Mouse (Mus musculus): Measurements from ENCODE around the gene F930015N05Rik. TPM values are rescaled to one million over a fixed set of nuclear protein-coding genes. Genes with fewer than 3 reads are reported as not detected.
A peak's percentile ranks its signal among the peaks of the same experiment; 100 is the strongest.

Gene F930015N05Rik
- polyA plus RNA-seq (2014; fragmentation: Nextera tagmentation; extraction: Ambion mirVana), result 0.71 and 0.72 TPM in 2 replicates

- Histone ChIP-seq H3K9me3 (ENCODE audit: control insufficient read depth, low read length) (no peaks in the 10 kb centered on the region), H3K4me2 (ENCODE audit: low read length) (peak within 1 kb of the TSS; percentile 94), H3K27ac (ENCODE audit: low read depth) (peak within 1 kb of the TSS; percentile 36), H3K9ac (ENCODE audit: low read length) (peak within 1 kb of the TSS; percentile 58), H3K27me3 (replicated peaks; ENCODE audit: control insufficient read depth, insufficient read depth, low read length) (peaks cover 38% of the 10 kb centered on the region), H3K36me3 (ENCODE audit: control insufficient read depth, insufficient read depth, low read length) (no peaks in the 10 kb centered on the region), H3K4me1 (replicated peaks; ENCODE audit: control insufficient read depth, insufficient read depth, low read length) (peaks cover 7% of the 10 kb centered on the region), H3K4me3 (ENCODE audit: low read depth, low read length) (peak within 1 kb of the TSS; percentile 45)
- ATAC-seq (replicated peaks; ENCODE audit: low FRiP score, low TSS enrichment, low read depth) (no peak), DNase-seq (ENCODE audit: low spot score) (no peak)
- 2% methylated on average over 24 of the region's 24 CpGs for WGBS
Observed at GRCm38 (mm10) chr11:64436412-64436727, at the start of gene F930015N05Rik. Gene F930015N05Rik (minus strand): TSS chr11:64436653.

GRCm38 (mm10) chr11:64481445-64481844, 45.0 kb upstream of the F930015N05Rik start:
- Histone ChIP-seq H3K4me3 (ENCODE audit: low read depth, low read length) (no peak overlapping the region), H3K9me3 (ENCODE audit: control insufficient read depth, low read length) (no peaks in the 10 kb centered on the region), H3K4me2 (ENCODE audit: low read length) (no peak overlapping the region), H3K27ac (ENCODE audit: low read depth) (no peak overlapping the region), H3K36me3 (ENCODE audit: control insufficient read depth, insufficient read depth, low read length) (no peaks in the 10 kb centered on the region), H3K27me3 (replicated peaks; ENCODE audit: control insufficient read depth, insufficient read depth, low read length) (no peaks in the 10 kb centered on the region), H3K4me1 (replicated peaks; ENCODE audit: control insufficient read depth, insufficient read depth, low read length) (no peaks in the 10 kb centered on the region; the same call in 1 of the 2 replicates), H3K9ac (ENCODE audit: low read length) (no peak overlapping the region)
- ATAC-seq (replicated peaks; ENCODE audit: low FRiP score, low TSS enrichment, low read depth) (no peak), DNase-seq (ENCODE audit: low spot score) (no peak)
- 51% methylated on average over 3 of the region's 3 CpGs for WGBS

GRCm38 (mm10) chr11:64473679-64474078, 37.2 kb upstream of the F930015N05Rik start:
- no peaks in the 10 kb centered on the region for H3K9me3 ChIP-seq (ENCODE audit: control insufficient read depth, low read length)
- H3K4me1 ChIP-seq (replicated peaks; ENCODE audit: control insufficient read depth, insufficient read depth, low read length), result no peaks in the 10 kb centered on the region
- no peak overlapping the region for H3K4me2 ChIP-seq (ENCODE audit: low read length)
- DNase-seq (ENCODE audit: low spot score), result no peak
- 77% methylated on average over 3 of the region's 3 CpGs for WGBS
- no peaks in the 10 kb centered on the region for H3K27me3 ChIP-seq (replicated peaks; ENCODE audit: control insufficient read depth, insufficient read depth, low read length)
- H3K4me3 ChIP-seq (ENCODE audit: low read depth, low read length), result no peak overlapping the region
- no peak overlapping the region for H3K27ac ChIP-seq (ENCODE audit: low read depth)
- no peaks in the 10 kb centered on the region for H3K36me3 ChIP-seq (ENCODE audit: control insufficient read depth, insufficient read depth, low read length)
- H3K9ac ChIP-seq (ENCODE audit: low read length), result no peak overlapping the region
- ATAC-seq (replicated peaks; ENCODE audit: low FRiP score, low TSS enrichment, low read depth), result no peak

- Histone ChIP-seq H3K4me3 (ENCODE audit: low read depth, low read length) (no peak overlapping the region), H3K9ac (ENCODE audit: low read length) (no peak overlapping the region), H3K27ac (ENCODE audit: low read depth) (no peak overlapping the region), H3K36me3 (ENCODE audit: control insufficient read depth, insufficient read depth, low read length) (no peaks in the 10 kb centered on the region), H3K27me3 (replicated peaks; ENCODE audit: control insufficient read depth, insufficient read depth, low read length) (no peaks in the 10 kb centered on the region), H3K4me2 (ENCODE audit: low read length) (no peak overlapping the region), H3K9me3 (ENCODE audit: control insufficient read depth, low read length) (no peaks in the 10 kb centered on the region), H3K4me1 (replicated peaks; ENCODE audit: control insufficient read depth, insufficient read depth, low read length) (no peaks in the 10 kb centered on the region)
- ATAC-seq (replicated peaks; ENCODE audit: low FRiP score, low TSS enrichment, low read depth), result no peak
- no peak for DNase-seq (ENCODE audit: low spot score)
Observed at GRCm38 (mm10) chr11:64470689-64471088, 34.2 kb upstream of the F930015N05Rik start.

GRCm38 (mm10) chr11:64468737-64469136, 32.3 kb upstream of the F930015N05Rik start:
- no peak for ATAC-seq (replicated peaks; ENCODE audit: low FRiP score, low TSS enrichment, low read depth)

GRCm38 (mm10) chr11:64461746-64462145, 25.3 kb upstream of the F930015N05Rik start:
- no peak for ATAC-seq (replicated peaks; ENCODE audit: low FRiP score, low TSS enrichment, low read depth)
- WGBS, result 77% methylated on average over 3 of the region's 3 CpGs

More at GRCm38 (mm10) chr11:64468737-64469136, 32.3 kb upstream of the F930015N05Rik start:
- Histone ChIP-seq H3K36me3 (ENCODE audit: control insufficient read depth, insufficient read depth, low read length) (no peaks in the 10 kb centered on the region), H3K4me2 (ENCODE audit: low read length) (no peak overlapping the region), H3K4me1 (replicated peaks; ENCODE audit: control insufficient read depth, insufficient read depth, low read length) (no peaks in the 10 kb centered on the region), H3K27me3 (replicated peaks; ENCODE audit: control insufficient read depth, insufficient read depth, low read length) (no peaks in the 10 kb centered on the region), H3K27ac (ENCODE audit: low read depth) (no peak overlapping the region), H3K9ac (ENCODE audit: low read length) (no peak overlapping the region), H3K4me3 (ENCODE audit: low read depth, low read length) (no peak overlapping the region), H3K9me3 (ENCODE audit: control insufficient read depth, low read length) (no peaks in the 10 kb centered on the region)
- no peak for DNase-seq (ENCODE audit: low spot score)
- 57% methylated on average over 4 of the region's 4 CpGs for WGBS

GRCm38 (mm10) chr11:64448586-64449315, 12.3 kb upstream of the F930015N05Rik start:
- Histone ChIP-seq H3K36me3 (ENCODE audit: control insufficient read depth, insufficient read depth, low read length) (no peaks in the 10 kb centered on the region), H3K4me3 (ENCODE audit: low read depth, low read length) (no peak overlapping the region), H3K4me1 (replicated peaks; ENCODE audit: control insufficient read depth, insufficient read depth, low read length) (no peaks in the 10 kb centered on the region), H3K27ac (ENCODE audit: low read depth) (no peak overlapping the region), H3K9ac (ENCODE audit: low read length) (no peak overlapping the region), H3K9me3 (ENCODE audit: control insufficient read depth, low read length) (no peaks in the 10 kb centered on the region), H3K4me2 (ENCODE audit: low read length) (no peak overlapping the region), H3K27me3 (replicated peaks; ENCODE audit: control insufficient read depth, insufficient read depth, low read length) (0 out of 2 replicates have a peak, but pooled peaks cover 7% of the 10 kb centered on the region)
- ATAC-seq (replicated peaks; ENCODE audit: low FRiP score, low TSS enrichment, low read depth), result no peak
- WGBS, result 83% methylated on average over 9 of the region's 9 CpGs
- no peak for DNase-seq (ENCODE audit: low spot score)

More at GRCm38 (mm10) chr11:64461746-64462145, 25.3 kb upstream of the F930015N05Rik start:
- Histone ChIP-seq H3K4me2 (ENCODE audit: low read length) (no peak overlapping the region), H3K36me3 (ENCODE audit: control insufficient read depth, insufficient read depth, low read length) (no peaks in the 10 kb centered on the region), H3K9me3 (ENCODE audit: control insufficient read depth, low read length) (no peaks in the 10 kb centered on the region), H3K4me1 (replicated peaks; ENCODE audit: control insufficient read depth, insufficient read depth, low read length) (no peaks in the 10 kb centered on the region), H3K9ac (ENCODE audit: low read length) (no peak overlapping the region), H3K27me3 (replicated peaks; ENCODE audit: control insufficient read depth, insufficient read depth, low read length) (no peaks in the 10 kb centered on the region), H3K27ac (ENCODE audit: low read depth) (no peak overlapping the region), H3K4me3 (ENCODE audit: low read depth, low read length) (no peak overlapping the region)
- DNase-seq (ENCODE audit: low spot score), result no peak

- no peaks in the 10 kb centered on the region for H3K9me3 ChIP-seq (ENCODE audit: control insufficient read depth, low read length)
- H3K27ac ChIP-seq (ENCODE audit: low read depth), result no peak overlapping the region
- H3K27me3 ChIP-seq (replicated peaks; ENCODE audit: control insufficient read depth, insufficient read depth, low read length), result peaks cover 18% of the 10 kb centered on the region; the same call in 1 of the 2 replicates
- 78% methylated on average over 1 of the region's 1 CpGs for WGBS
- H3K4me2 ChIP-seq (ENCODE audit: low read length), result no peak overlapping the region
- no peak overlapping the region for H3K9ac ChIP-seq (ENCODE audit: low read length)
- ATAC-seq (replicated peaks; ENCODE audit: low FRiP score, low TSS enrichment, low read depth) (no peak), DNase-seq (ENCODE audit: low spot score) (no peak)
- no peak overlapping the region for H3K4me3 ChIP-seq (ENCODE audit: low read depth, low read length)
- H3K36me3 ChIP-seq (ENCODE audit: control insufficient read depth, insufficient read depth, low read length), result no peaks in the 10 kb centered on the region
- H3K4me1 ChIP-seq (replicated peaks; ENCODE audit: control insufficient read depth, insufficient read depth, low read length), result no peaks in the 10 kb centered on the region; the same call in 1 of the 2 replicates
Observed at GRCm38 (mm10) chr11:64445227-64445626, 8.8 kb upstream of the F930015N05Rik start.

GRCm38 (mm10) chr11:64442701-64443100, 6.2 kb upstream of the F930015N05Rik start:
- DNase-seq (ENCODE audit: low spot score) (no peak), ATAC-seq (replicated peaks; ENCODE audit: low FRiP score, low TSS enrichment, low read depth) (no peak)
- H3K27me3 ChIP-seq (replicated peaks; ENCODE audit: control insufficient read depth, insufficient read depth, low read length), result peaks cover 26% of the 10 kb centered on the region
- no peak overlapping the region for H3K4me2 ChIP-seq (ENCODE audit: low read length)
- H3K27ac ChIP-seq (ENCODE audit: low read depth), result no peak overlapping the region
- WGBS, result 34% methylated on average over 3 of the region's 3 CpGs
- H3K4me3 ChIP-seq (ENCODE audit: low read depth, low read length), result no peak overlapping the region
- H3K9ac ChIP-seq (ENCODE audit: low read length), result no peak overlapping the region
- no peaks in the 10 kb centered on the region for H3K9me3 ChIP-seq (ENCODE audit: control insufficient read depth, low read length)
- no peaks in the 10 kb centered on the region; the same call in 1 of the 2 replicates for H3K4me1 ChIP-seq (replicated peaks; ENCODE audit: control insufficient read depth, insufficient read depth, low read length)
- H3K36me3 ChIP-seq (ENCODE audit: control insufficient read depth, insufficient read depth, low read length), result no peaks in the 10 kb centered on the region

All from intestine, embryonic 14.5 days (tissue).